Mouse (Mus musculus): Measurements from ENCODE around the gene Donson.

DNA sequence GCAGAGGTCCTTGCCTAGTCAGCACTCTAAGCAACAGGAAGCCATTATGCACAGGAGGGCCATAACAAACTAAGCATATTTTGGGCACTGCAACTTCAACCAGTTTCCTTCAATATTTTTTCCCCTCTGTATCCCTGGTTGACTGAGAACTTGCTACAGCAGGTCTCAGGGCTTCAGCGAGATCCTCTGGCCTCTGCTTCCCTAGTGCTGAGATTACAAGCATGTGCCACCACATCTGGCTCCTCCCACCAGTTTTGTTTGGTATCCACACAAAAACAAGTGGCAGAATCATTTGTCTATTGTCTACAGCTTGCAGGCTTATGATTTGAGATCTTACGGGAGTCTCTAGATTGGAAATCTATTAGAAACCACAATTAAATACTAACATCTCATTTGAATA, 43.7 kb downstream of the Donson start:
- no peak for TF ChIP-seq SIN3A (IDR thresholded peaks at IDR 0.05; ENCODE audit: low read length)
- no peak for TF ChIP-seq E2F4 (IDR thresholded peaks at IDR 0.05; ENCODE audit: insufficient replicate concordance, low read depth, low read length)
- no peak for TF ChIP-seq TBP (conservative IDR thresholded peaks at IDR 0.05; ENCODE audit: low read depth, low read length)
- TF ChIP-seq EP300 (IDR thresholded peaks at IDR 0.05; ENCODE audit: low read length) = no peak
- TF ChIP-seq GABPA (IDR thresholded peaks at IDR 0.05; ENCODE audit: insufficient replicate concordance, low read depth, low read length) = no peak
- no peak for TF ChIP-seq CTCF (conservative IDR thresholded peaks at IDR 0.05 in 1 of 2, IDR thresholded peaks at IDR 0.05 in 1 of 2; ENCODE audit: low read depth in 2 of 2, low read length in 2 of 2)
- TF ChIP-seq CHD2 (IDR thresholded peaks at IDR 0.05; ENCODE audit: low read length) = no peak
- no peak for TF ChIP-seq KAT2A (IDR thresholded peaks at IDR 0.05; ENCODE audit: insufficient replicate concordance, low read length)
- TF ChIP-seq POLR2A (IDR thresholded peaks at IDR 0.05; ENCODE audit: low read depth, low read length) = no peak
- no peak for TF ChIP-seq RAD21 (IDR thresholded peaks at IDR 0.05; ENCODE audit: low read depth, low read length)
- TF ChIP-seq MXI1 (IDR thresholded peaks at IDR 0.05; ENCODE audit: low read depth, low read length) = no peak

Measured in CH12.LX (cell line).